Mouse (Mus musculus) liver, embryonic 15.5 days (tissue): ENCODE results near the gene Arrdc1. TPM values are rescaled to one million over a fixed set of nuclear protein-coding genes. Genes with fewer than 3 reads are reported as not detected.
"Not testable (repeated sequence)": the region's sequence is repeated elsewhere in the genome, so short reads cannot be mapped to it uniquely, and the experiment has no call there.

Experiments used
- ATAC-seq: fragments of 200-750 bp; cut with Nextera tagmentation; 2 replicates; pipeline ENCODE4 v1.8.0; 2017; ENCODE audit warnings: moderate number of reproducible peaks, mild to moderate bottlenecking, moderate library complexity; ENCODE audit not compliant: insufficient read depth
- H3K27ac ChIP-seq: fragments of 300-500 bp; sonication (generic); replicated peaks from 2 replicates; pipeline ENCODE4 v1.5.1; 2015; ENCODE audit warnings: mild to moderate bottlenecking, inconsistent platforms
- H3K27me3 ChIP-seq: fragments of 300-500 bp; sonication (generic); 2 replicates; pipeline ENCODE4 v1.6.1; 2015; ENCODE audit warnings: mild to moderate bottlenecking, inconsistent platforms
- H3K36me3 ChIP-seq: fragments of 300-500 bp; sonication (generic); replicated peaks from 2 replicates; pipeline ENCODE4 v1.6.1; 2015; ENCODE audit warnings: moderate library complexity, mild to moderate bottlenecking, inconsistent platforms
- H3K4me1 ChIP-seq: fragments of 300-500 bp; sonication (generic); replicated peaks from 2 replicates; pipeline ENCODE4 v1.6.1; 2015; ENCODE audit warnings: inconsistent platforms
- H3K4me2 ChIP-seq: fragments of 300-500 bp; sonication (generic); 2 replicates; pipeline ENCODE4 v1.6.1; 2015; ENCODE audit warnings: moderate library complexity, mild to moderate bottlenecking, inconsistent platforms
- H3K4me3 ChIP-seq: fragments of 300-500 bp; sonication (generic); replicated peaks from 2 replicates; pipeline ENCODE4 v1.5.1; 2015; ENCODE audit warnings: mild to moderate bottlenecking, inconsistent platforms
- H3K9ac ChIP-seq: fragments of 300-500 bp; sonication (generic); 2 replicates; pipeline ENCODE4 v1.6.1; 2015; ENCODE audit warnings: moderate library complexity, mild to moderate bottlenecking, inconsistent platforms
- H3K9me3 ChIP-seq: fragments of 300-500 bp; sonication (generic); replicated peaks from 2 replicates; pipeline ENCODE4 v1.6.1; 2016; ENCODE audit warnings: inconsistent platforms
- WGBS: fragments of 180-500 bp; shearing (Covaris S2); methylation state at CpG from one replicate; pipeline ENCODE4 v1.1.7; 2015; ENCODE audit warnings: mixed read lengths; ENCODE audit not compliant: insufficient replicate concordance; 5-methylcytosine and 5-hydroxymethylcytosine counted together
- polyA plus RNA-seq: library from polyadenylated mRNA; unstranded; fragments of >200 nt; fragmentation: Nextera tagmentation; extraction: Ambion mirVana; gene quantifications from 2 replicates; pipeline ENCODE4 v1.2.1, GENCODE M21; 2015

Gene Arrdc1
- polyA plus RNA-seq, 1 experiment from 2014 or later: 17.5 TPM

GRCm38 (mm10) chr2:24949421-24950188 lies 14.6 kb upstream of the Arrdc1 start, which contains the start of gene Zmynd19:
Gene Zmynd19, plus strand, starts transcription at chr2:24949792.
- peaks cover 31% of the 10 kb centered on the region for H3K36me3 ChIP-seq
- WGBS: under 1% methylated on average over 108 of the region's 108 CpGs
- H3K9ac ChIP-seq: peak within 1 kb of the TSS; percentile 92
- peak within 1 kb of the TSS; percentile 92 for H3K4me3 ChIP-seq
- H3K9me3 ChIP-seq: no peaks in the 10 kb centered on the region
- H3K27me3 ChIP-seq: no peaks in the 10 kb centered on the region
- H3K4me1 ChIP-seq: peaks cover 50% of the 10 kb centered on the region
- peak within 1 kb of the TSS; percentile 76 for H3K27ac ChIP-seq
- ATAC-seq: peak; percentile 95
- peak within 1 kb of the TSS; percentile 100 for H3K4me2 ChIP-seq

DNA sequence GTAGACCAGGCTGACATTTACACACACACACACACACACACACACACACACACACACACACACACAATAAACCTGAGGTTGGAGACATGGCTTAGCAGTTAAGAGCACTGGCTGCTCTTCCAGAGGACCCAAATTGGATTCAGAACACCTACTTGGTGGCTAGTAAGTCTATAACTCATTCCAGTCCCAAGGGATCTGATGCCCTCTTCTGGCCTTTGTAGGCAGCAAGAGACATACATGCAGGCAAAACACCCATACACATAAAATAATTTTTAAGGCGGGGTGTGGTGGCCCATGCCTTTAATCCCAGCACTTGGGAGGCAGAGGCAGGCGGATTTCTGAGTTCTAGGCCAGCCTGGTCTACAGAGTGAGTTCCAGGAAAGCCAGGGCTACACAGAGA lies 9.3 kb upstream of the Arrdc1 start:
- H3K4me2 ChIP-seq, H3K27ac ChIP-seq, H3K36me3 ChIP-seq, H3K27me3 ChIP-seq, ATAC-seq, H3K4me1 ChIP-seq, H3K9me3 ChIP-seq, H3K4me3 ChIP-seq, H3K9ac ChIP-seq: not testable (repeated sequence)
- WGBS: 24% methylated on average over 2 of the region's 2 CpGs

- H3K27ac ChIP-seq: no peak overlapping the region
- H3K4me2 ChIP-seq: no peak overlapping the region
- H3K27me3 ChIP-seq: peaks cover 24% of the 10 kb centered on the region
- no peak overlapping the region for H3K9ac ChIP-seq
- H3K9me3 ChIP-seq: no peaks in the 10 kb centered on the region
- no peaks in the 10 kb centered on the region for H3K36me3 ChIP-seq
- WGBS: 47% methylated on average over 4 of the region's 4 CpGs
- ATAC-seq: no peak
- H3K4me3 ChIP-seq: no peak overlapping the region
- no peaks in the 10 kb centered on the region for H3K4me1 ChIP-seq
Measured at GRCm38 (mm10) chr2:24942092-24942491, 7.0 kb upstream of the Arrdc1 start.

GRCm38 (mm10) chr2:24934441-24934963 lies 550 bp downstream of the Arrdc1 start:
- peak; percentile 70 for ATAC-seq
- peak overlapping the region; percentile 79 for H3K4me3 ChIP-seq
- H3K27me3 ChIP-seq: peaks cover 21% of the 10 kb centered on the region
- H3K4me2 ChIP-seq: peak overlapping the region; percentile 100
- H3K9ac ChIP-seq: peak overlapping the region; percentile 74
- H3K36me3 ChIP-seq: no peaks in the 10 kb centered on the region
- H3K27ac ChIP-seq: peak overlapping the region; percentile 88
- 5% methylated on average over 19 of the region's 19 CpGs for WGBS
- H3K4me1 ChIP-seq: peaks cover 26% of the 10 kb centered on the region
- no peaks in the 10 kb centered on the region for H3K9me3 ChIP-seq

- ATAC-seq: no peak
- 79% methylated on average over 5 of the region's 5 CpGs for WGBS
- H3K27ac ChIP-seq: no peak overlapping the region
Measured at GRCm38 (mm10) chr2:24929593-24929992, 5.5 kb downstream of the Arrdc1 start.

GRCm38 (mm10) chr2:24929119-24929518 lies 5.9 kb downstream of the Arrdc1 start:
- H3K36me3 ChIP-seq: no peaks in the 10 kb centered on the region
- H3K4me3 ChIP-seq: no peak overlapping the region
- peaks cover 14% of the 10 kb centered on the region for H3K4me1 ChIP-seq
- WGBS: 73% methylated on average over 2 of the region's 2 CpGs
- H3K27me3 ChIP-seq: no peaks in the 10 kb centered on the region
- no peaks in the 10 kb centered on the region for H3K9me3 ChIP-seq
- no peak overlapping the region for H3K4me2 ChIP-seq
- H3K9ac ChIP-seq: no peak overlapping the region
- no peak for ATAC-seq
- no peak overlapping the region for H3K27ac ChIP-seq

More at GRCm38 (mm10) chr2:24929593-24929992, 5.5 kb downstream of the Arrdc1 start:
- H3K4me1 ChIP-seq: peaks cover 19% of the 10 kb centered on the region
- H3K4me3 ChIP-seq: no peak overlapping the region
- H3K9me3 ChIP-seq: no peaks in the 10 kb centered on the region
- H3K36me3 ChIP-seq: no peaks in the 10 kb centered on the region
- no peak overlapping the region for H3K4me2 ChIP-seq
- H3K9ac ChIP-seq: no peak overlapping the region
- H3K27me3 ChIP-seq: no peaks in the 10 kb centered on the region

DNA sequence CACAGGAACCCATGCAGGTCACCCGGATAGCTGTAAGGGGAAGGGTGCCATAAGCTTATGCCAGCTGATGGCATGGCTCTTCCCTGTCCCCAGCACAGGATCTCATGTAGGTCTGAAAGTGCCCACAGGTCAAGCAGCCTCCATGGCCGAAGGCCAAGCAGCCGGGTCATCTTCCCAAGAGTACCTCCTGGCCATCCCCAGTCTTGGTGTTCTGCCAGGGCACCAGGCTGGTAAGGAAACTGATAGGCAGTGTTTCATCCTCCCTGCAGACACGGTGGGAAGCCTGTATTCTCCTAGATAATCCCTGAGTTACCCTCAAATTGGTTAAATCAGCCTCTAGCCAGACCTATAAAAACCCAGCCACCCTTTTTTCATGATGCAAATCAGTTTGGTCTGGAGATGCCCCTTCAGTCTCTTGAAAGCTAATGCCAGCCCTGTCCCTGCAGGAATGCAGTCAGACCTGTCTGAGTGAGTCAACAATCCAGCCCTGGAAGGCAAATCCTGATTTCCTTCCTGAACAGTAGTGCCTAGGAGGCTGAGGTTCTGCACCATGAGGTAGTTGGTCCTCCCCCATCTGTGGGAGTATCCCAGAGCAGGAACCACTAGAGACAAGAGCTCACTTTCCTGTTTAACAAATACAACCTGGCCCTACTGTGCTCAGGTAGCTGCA lies 7.1 kb downstream of the Arrdc1 start:
- H3K27me3 ChIP-seq: no peaks in the 10 kb centered on the region
- WGBS: 63% methylated on average over 4 of the region's 4 CpGs
- H3K9me3 ChIP-seq: no peaks in the 10 kb centered on the region
- no peak overlapping the region for H3K4me3 ChIP-seq
- H3K4me1 ChIP-seq: peaks cover 6% of the 10 kb centered on the region
- no peak overlapping the region for H3K9ac ChIP-seq
- no peak overlapping the region for H3K27ac ChIP-seq
- H3K4me2 ChIP-seq: no peak overlapping the region
- H3K36me3 ChIP-seq: no peaks in the 10 kb centered on the region
- ATAC-seq: no peak

- no peak for ATAC-seq
- Histone ChIP-seq H3K4me1 (peaks cover 6% of the 10 kb centered on the region), H3K36me3 (no peaks in the 10 kb centered on the region), H3K27ac (no peak overlapping the region), H3K27me3 (no peaks in the 10 kb centered on the region), H3K9me3 (no peaks in the 10 kb centered on the region), H3K9ac (no peak overlapping the region), H3K4me3 (no peak overlapping the region), H3K4me2 (no peak overlapping the region)
- WGBS: 35% methylated on average over 7 of the region's 7 CpGs
Measured at GRCm38 (mm10) chr2:24926965-24927358, 8.1 kb downstream of the Arrdc1 start.

DNA sequence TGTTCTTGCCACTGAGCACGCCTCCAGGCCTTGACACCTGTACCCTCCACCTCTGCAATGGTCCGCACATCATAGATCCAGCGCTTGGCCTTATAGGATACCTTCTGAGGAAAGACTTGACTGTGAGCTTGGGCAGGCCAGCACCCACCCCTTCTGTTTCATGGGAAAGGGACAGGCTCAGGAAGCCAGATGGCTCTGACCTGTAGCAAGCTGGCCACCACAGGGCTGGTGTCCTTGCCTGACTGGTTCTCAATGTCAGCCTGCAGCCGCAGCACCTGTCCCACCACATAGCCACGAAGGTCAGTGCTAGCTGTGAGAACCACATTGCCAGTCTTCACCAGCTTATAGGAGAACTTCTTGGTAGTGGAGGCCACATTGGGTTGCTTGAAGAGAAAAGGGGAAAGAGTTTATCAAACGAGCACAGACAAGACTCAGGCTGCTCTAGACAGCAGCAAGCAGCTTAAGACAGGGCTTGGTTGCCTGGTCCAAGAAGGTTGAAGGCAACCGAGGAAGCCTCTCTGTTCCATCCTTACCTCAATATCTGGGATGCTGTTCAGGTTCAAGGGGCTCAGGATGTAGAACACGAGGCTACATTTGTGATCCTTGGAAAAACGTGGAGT lies 8.6 kb downstream of the Arrdc1 start:
- Histone ChIP-seq H3K36me3 (no peaks in the 10 kb centered on the region), H3K27ac (no peak overlapping the region), H3K4me1 (peaks cover 6% of the 10 kb centered on the region), H3K4me3 (no peak overlapping the region), H3K4me2 (no peak overlapping the region), H3K27me3 (no peaks in the 10 kb centered on the region), H3K9ac (no peak overlapping the region), H3K9me3 (no peaks in the 10 kb centered on the region)
- 68% methylated on average over 9 of the region's 9 CpGs for WGBS
- ATAC-seq: no peak

GRCm38 (mm10) chr2:24925284-24925683 lies 9.8 kb downstream of the Arrdc1 start:
- H3K9me3 ChIP-seq: no peaks in the 10 kb centered on the region
- no peak overlapping the region for H3K4me2 ChIP-seq
- H3K36me3 ChIP-seq: no peaks in the 10 kb centered on the region
- H3K27me3 ChIP-seq: no peaks in the 10 kb centered on the region
- no peak overlapping the region for H3K4me3 ChIP-seq
- peaks cover 9% of the 10 kb centered on the region for H3K4me1 ChIP-seq
- WGBS: 76% methylated on average over 8 of the region's 8 CpGs
- ATAC-seq: no peak
- H3K27ac ChIP-seq: no peak overlapping the region
- no peak overlapping the region for H3K9ac ChIP-seq

GRCm38 (mm10) chr2:24923561-24923960 lies 11.5 kb downstream of the Arrdc1 start:
- WGBS: 45% methylated on average over 2 of the region's 2 CpGs
- no peak for ATAC-seq
- Histone ChIP-seq H3K27me3 (no peaks in the 10 kb centered on the region), H3K4me1 (peaks cover 16% of the 10 kb centered on the region), H3K4me2 (no peak overlapping the region), H3K9me3 (no peaks in the 10 kb centered on the region), H3K4me3 (no peak overlapping the region), H3K27ac (no peak overlapping the region), H3K9ac (no peak overlapping the region), H3K36me3 (no peaks in the 10 kb centered on the region)
